Mouse (Mus musculus) ES-CJ7 (cell line): Measurements from ENCODE around the gene Nras.
A peak's percentile ranks its signal among the peaks of the same experiment; 100 is the strongest.

Source experiments
- DNase-seq: peaks from one replicate; pipeline ENCODE4 v3.0.0; 2011; ENCODE audit warnings: low read depth, low spot score

Nras gene

DNA sequence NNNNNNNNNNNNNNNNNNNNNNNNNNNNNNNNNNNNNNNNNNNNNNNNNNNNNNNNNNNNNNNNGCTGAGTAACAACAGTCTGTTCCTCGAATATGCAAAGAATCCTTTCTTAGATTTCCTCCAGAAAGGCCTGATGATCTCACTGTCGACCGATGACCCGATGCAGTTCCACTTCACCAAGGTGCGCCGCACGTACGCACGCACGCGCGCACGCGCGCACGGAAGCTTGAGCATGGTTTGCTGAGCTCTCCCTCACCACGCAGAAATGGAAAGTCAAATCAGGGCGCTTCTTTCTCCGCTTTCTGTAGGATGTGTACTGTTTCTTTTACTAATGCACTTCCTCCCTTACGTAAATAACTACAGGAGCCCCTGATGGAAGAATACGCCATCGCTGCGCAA lies 40.6 kb downstream of the Nras start:
- DNase-seq, result peak; percentile 85

- DNase-seq, result no peak
Measured at GRCm38 (mm10) chr3:103099667-103100066, 41.6 kb downstream of the Nras start.

DNA sequence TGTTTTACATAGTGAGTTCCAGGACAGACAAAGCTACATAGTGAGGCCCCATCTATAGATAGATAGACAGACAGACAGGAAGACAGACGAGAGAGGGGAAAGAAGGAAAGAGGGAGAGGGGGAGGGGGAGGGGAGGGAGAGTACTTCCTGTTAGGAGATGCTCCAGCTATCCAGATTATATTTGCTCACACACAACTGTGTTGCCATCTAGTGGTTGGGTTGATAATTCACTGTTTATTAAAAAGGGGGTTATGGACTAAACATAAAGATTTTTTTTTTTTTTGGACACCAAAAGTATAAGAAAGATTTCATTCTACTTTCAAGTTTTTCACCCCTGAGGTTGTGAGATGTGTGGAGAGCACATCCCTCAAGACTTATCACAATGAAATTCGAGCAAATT lies 42.6 kb downstream of the Nras start:
- peak; percentile 46 for DNase-seq

- no peak for DNase-seq
Measured at GRCm38 (mm10) chr3:103101194-103101593, 43.1 kb downstream of the Nras start.

DNA sequence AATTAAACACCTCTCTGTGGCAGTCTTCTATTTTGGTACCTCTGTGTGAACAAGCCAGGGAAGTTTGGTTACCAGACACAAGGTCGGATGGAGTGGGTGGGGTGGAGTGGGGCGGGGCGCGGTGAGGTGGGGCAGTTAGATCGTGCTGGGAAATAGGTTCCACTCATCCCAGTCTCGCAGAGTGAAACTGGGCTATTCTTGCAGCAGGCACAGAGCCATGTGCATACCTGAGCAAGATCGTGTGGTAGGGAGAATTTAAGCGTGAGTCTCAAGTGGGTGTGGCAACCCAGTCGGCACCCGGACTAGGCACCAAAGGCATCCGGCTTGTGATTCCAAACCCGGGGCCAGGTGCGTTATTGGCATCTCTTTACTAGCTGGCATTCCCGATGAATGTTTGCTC lies 43.8 kb downstream of the Nras start:
- DNase-seq, result peak; percentile 71

DNA sequence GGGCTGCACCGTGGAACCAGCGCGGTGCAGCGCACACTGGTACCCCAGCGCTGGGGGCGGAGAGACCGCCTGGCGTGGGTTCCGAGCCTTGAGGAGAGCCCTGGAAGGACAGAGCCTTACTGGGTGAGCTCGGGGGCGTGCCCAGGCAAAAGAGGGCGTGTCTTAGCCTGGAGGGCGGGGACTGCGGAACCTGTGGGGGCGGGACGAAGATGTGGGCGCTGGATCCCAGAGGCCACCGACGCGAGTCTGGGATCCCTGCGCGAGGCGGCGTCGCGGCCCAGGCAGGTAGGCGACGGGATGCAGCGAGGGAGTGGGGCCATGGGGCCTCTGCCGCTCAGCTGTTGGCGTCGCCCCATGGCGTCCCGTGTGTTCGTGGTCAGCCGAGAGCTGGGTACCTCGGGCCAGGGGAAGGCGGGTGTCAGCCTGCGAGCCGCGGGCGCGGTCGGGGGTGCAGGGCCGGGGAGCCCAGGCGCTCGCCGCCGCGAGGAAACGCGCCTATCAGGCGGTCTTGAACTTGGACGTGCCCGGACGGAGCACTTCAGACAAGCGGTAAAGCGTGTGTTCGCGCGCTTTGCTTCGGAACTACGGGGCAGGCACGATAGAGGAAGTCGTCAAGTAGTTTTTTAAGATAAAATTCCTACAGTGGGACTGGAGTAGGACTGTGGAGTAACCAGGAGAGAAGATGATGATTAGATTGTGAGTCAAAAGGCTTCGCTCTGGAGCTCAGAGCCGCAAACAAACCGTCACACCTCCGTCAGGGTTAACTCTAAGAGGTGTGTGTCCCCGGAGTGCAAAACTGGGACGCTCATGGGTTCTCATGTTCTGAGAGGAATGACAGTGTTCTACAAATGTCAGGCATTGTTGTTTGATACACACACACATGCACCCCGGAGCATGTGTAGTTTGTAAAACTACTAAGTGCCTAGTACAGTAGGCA lies 44.6 kb downstream of the Nras start, which contains the start of gene Dennd2c:
TSS of gene Dennd2c (plus strand) at position 151 of the 937 bp plus-strand sequence.
- peak; percentile 95 for DNase-seq

DNA sequence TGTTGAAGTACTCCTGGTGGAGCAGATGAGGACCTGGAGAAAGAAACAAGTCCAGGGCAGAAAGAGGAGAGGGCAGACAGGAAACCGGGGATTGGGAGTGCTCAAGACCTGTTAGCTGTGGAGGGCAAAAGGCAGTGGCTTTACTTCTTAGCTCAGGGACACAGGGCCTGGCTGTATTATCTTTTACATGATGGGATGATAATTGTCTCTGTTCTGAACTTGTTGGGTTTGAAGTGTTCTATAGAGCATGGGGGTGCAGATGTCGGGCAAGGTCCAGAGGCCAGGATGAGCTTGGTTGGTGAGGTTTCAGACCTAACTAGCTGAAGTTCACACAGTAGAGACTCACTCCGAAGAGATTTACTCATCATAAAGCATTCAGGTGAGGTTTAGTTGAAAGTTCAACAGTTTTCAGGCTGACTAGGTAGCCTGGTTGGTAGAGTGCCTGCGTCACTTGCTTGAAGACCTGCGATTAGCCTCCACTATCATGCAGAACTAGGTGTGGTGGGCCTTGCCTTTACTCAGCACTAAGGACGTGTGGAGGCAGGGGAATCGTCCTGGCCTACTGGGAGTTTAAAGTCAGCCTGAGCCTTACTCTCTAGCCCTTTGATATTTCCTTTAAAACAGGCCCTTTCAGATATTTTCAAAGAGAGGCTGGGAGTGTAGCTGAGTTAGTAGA lies 49.6 kb downstream of the Nras start:
- peak; percentile 93 for DNase-seq

GRCm38 (mm10) chr3:103112216-103112615 lies 54.1 kb downstream of the Nras start:
- no peak for DNase-seq
